Mouse (Mus musculus): ENCODE measurements at regions not wholly inside any gene's neighbourhood (a gene's known extent, or its start where the extent isn't known, plus 50 kb on each side); places are given as distances from the start of the nearest gene placed in this dataset.

GRCm38 (mm10) chr7:93795210-93795609 lies 715.5 kb downstream of the Fam181b start:
- Histone ChIP-seq H3K36me3 (no peaks in the 10 kb centered on the region), H3K9me3 (no peaks in the 10 kb centered on the region), H3K27me3 (ENCODE audit: insufficient read depth, poor library complexity, severe bottlenecking) (no peaks in the 10 kb centered on the region), H3K4me3 (no peak overlapping the region), H3K4me1 (replicated peaks) (no peaks in the 10 kb centered on the region), H3K27ac (no peak overlapping the region)
- 64% methylated on average over 3 of the region's 3 CpGs for WGBS
- DNase-seq (ENCODE audit: low spot score) = no peak

GRCm38 (mm10) chr7:93835697-93836096 lies 756.0 kb downstream of the Fam181b start:
- Histone ChIP-seq H3K4me1 (replicated peaks) (no peaks in the 10 kb centered on the region), H3K27ac (no peak overlapping the region)
- WGBS = 83% methylated on average over 3 of the region's 3 CpGs

GRCm38 (mm10) chr7:93836169-93836568 lies 756.5 kb downstream of the Fam181b start:
- Histone ChIP-seq H3K27me3 (ENCODE audit: insufficient read depth, poor library complexity, severe bottlenecking) (no peaks in the 10 kb centered on the region), H3K27ac (no peak overlapping the region), H3K36me3 (no peaks in the 10 kb centered on the region), H3K4me1 (replicated peaks) (no peaks in the 10 kb centered on the region), H3K9me3 (no peaks in the 10 kb centered on the region), H3K4me3 (no peak overlapping the region)
- WGBS = 57% methylated on average over 2 of the region's 2 CpGs
- no peak for DNase-seq (ENCODE audit: low spot score)

More at GRCm38 (mm10) chr7:93835697-93836096, 756.0 kb downstream of the Fam181b start:
- Histone ChIP-seq H3K4me3 (no peak overlapping the region), H3K27me3 (ENCODE audit: insufficient read depth, poor library complexity, severe bottlenecking) (no peaks in the 10 kb centered on the region), H3K9me3 (no peaks in the 10 kb centered on the region), H3K36me3 (no peaks in the 10 kb centered on the region)
- no peak for DNase-seq (ENCODE audit: low spot score)

GRCm38 (mm10) chr7:93855025-93855424 lies 775.4 kb downstream of the Fam181b start:
- no peaks in the 10 kb centered on the region for H3K36me3 ChIP-seq
- H3K4me1 ChIP-seq (replicated peaks) = peaks cover 13% of the 10 kb centered on the region
- 49% methylated on average over 6 of the region's 6 CpGs for WGBS
- no peaks in the 10 kb centered on the region for H3K27me3 ChIP-seq (ENCODE audit: insufficient read depth, poor library complexity, severe bottlenecking)
- H3K27ac ChIP-seq = peak overlapping the region; percentile 51; the same call in 1 of the 2 replicates
- H3K4me3 ChIP-seq = no peak overlapping the region; the same call in 1 of the 2 replicates
- DNase-seq (ENCODE audit: low spot score) = no peak
- H3K9me3 ChIP-seq = no peaks in the 10 kb centered on the region

GRCm38 (mm10) chr7:93893701-93894100 lies 814.0 kb downstream of the Fam181b start:
- H3K9me3 ChIP-seq = no peaks in the 10 kb centered on the region
- DNase-seq (ENCODE audit: low spot score) = no peak
- WGBS = 90% methylated on average over 1 of the region's 1 CpGs
- H3K4me1 ChIP-seq (replicated peaks) = no peaks in the 10 kb centered on the region
- no peak overlapping the region for H3K4me3 ChIP-seq
- H3K36me3 ChIP-seq = no peaks in the 10 kb centered on the region
- no peak overlapping the region for H3K27ac ChIP-seq
- no peaks in the 10 kb centered on the region for H3K27me3 ChIP-seq (ENCODE audit: insufficient read depth, poor library complexity, severe bottlenecking)

GRCm38 (mm10) chr7:93896921-93897320 lies 817.3 kb downstream of the Fam181b start:
- Histone ChIP-seq H3K9me3 (no peaks in the 10 kb centered on the region), H3K27me3 (ENCODE audit: insufficient read depth, poor library complexity, severe bottlenecking) (no peaks in the 10 kb centered on the region), H3K4me1 (replicated peaks) (no peaks in the 10 kb centered on the region), H3K36me3 (no peaks in the 10 kb centered on the region), H3K27ac (no peak overlapping the region), H3K4me3 (no peak overlapping the region)
- no peak for DNase-seq (ENCODE audit: low spot score)

- Histone ChIP-seq H3K36me3 (no peaks in the 10 kb centered on the region), H3K27me3 (ENCODE audit: insufficient read depth, poor library complexity, severe bottlenecking) (no peaks in the 10 kb centered on the region), H3K9me3 (no peaks in the 10 kb centered on the region), H3K27ac (no peak overlapping the region), H3K4me3 (no peak overlapping the region), H3K4me1 (replicated peaks) (no peaks in the 10 kb centered on the region)
- DNase-seq (ENCODE audit: low spot score) = no peak
- WGBS = 80% methylated on average over 2 of the region's 2 CpGs
These were observed 823.1 kb downstream of the Fam181b start for GRCm38 (mm10) chr7:93902770-93903169.

GRCm38 (mm10) chr7:93936925-93937324 lies 857.3 kb downstream of the Fam181b start:
- Histone ChIP-seq H3K36me3 (no peaks in the 10 kb centered on the region), H3K4me3 (no peak overlapping the region), H3K9me3 (no peaks in the 10 kb centered on the region), H3K4me1 (replicated peaks) (no peaks in the 10 kb centered on the region), H3K27me3 (ENCODE audit: insufficient read depth, poor library complexity, severe bottlenecking) (no peaks in the 10 kb centered on the region), H3K27ac (no peak overlapping the region)
- WGBS = 84% methylated on average over 3 of the region's 3 CpGs
- DNase-seq (ENCODE audit: low spot score) = no peak

- 84% methylated on average over 3 of the region's 3 CpGs for WGBS
- no peaks in the 10 kb centered on the region for H3K27me3 ChIP-seq (ENCODE audit: insufficient read depth, poor library complexity, severe bottlenecking)
- no peak overlapping the region for H3K27ac ChIP-seq
- H3K4me1 ChIP-seq (replicated peaks) = no peaks in the 10 kb centered on the region
- no peak overlapping the region for H3K4me3 ChIP-seq
- H3K9me3 ChIP-seq = no peaks in the 10 kb centered on the region
- no peak for DNase-seq (ENCODE audit: low spot score)
- no peaks in the 10 kb centered on the region for H3K36me3 ChIP-seq
These were observed 902.4 kb downstream of the Fam181b start for GRCm38 (mm10) chr7:93982103-93982502.

GRCm38 (mm10) chr7:94002780-94003179 lies 923.1 kb downstream of the Fam181b start:
- Histone ChIP-seq H3K36me3 (no peaks in the 10 kb centered on the region), H3K27ac (no peak overlapping the region), H3K4me1 (replicated peaks) (no peaks in the 10 kb centered on the region), H3K9me3 (no peaks in the 10 kb centered on the region), H3K27me3 (ENCODE audit: insufficient read depth, poor library complexity, severe bottlenecking) (no peaks in the 10 kb centered on the region), H3K4me3 (no peak overlapping the region)
- no peak for DNase-seq (ENCODE audit: low spot score)
- 74% methylated on average over 1 of the region's 1 CpGs for WGBS

- H3K36me3 ChIP-seq = no peaks in the 10 kb centered on the region
- peak overlapping the region; percentile 42 for H3K27ac ChIP-seq
- peak; percentile 72 for DNase-seq (ENCODE audit: low spot score)
- peaks cover 10% of the 10 kb centered on the region for H3K4me1 ChIP-seq (replicated peaks)
- no peaks in the 10 kb centered on the region for H3K9me3 ChIP-seq
- peak overlapping the region; percentile 45 for H3K4me3 ChIP-seq
- WGBS = 10% methylated on average over 11 of the region's 11 CpGs
- no peaks in the 10 kb centered on the region for H3K27me3 ChIP-seq (ENCODE audit: insufficient read depth, poor library complexity, severe bottlenecking)
These were observed 962.9 kb downstream of the Fam181b start for GRCm38 (mm10) chr7:94042466-94043030.

GRCm38 (mm10) chr7:94045428-94045827 lies 965.8 kb downstream of the Fam181b start:
- 63% methylated on average over 2 of the region's 2 CpGs for WGBS
- H3K27ac ChIP-seq = no peak overlapping the region
- no peaks in the 10 kb centered on the region for H3K36me3 ChIP-seq
- H3K4me3 ChIP-seq = no peak overlapping the region
- DNase-seq (ENCODE audit: low spot score) = no peak
- no peaks in the 10 kb centered on the region for H3K27me3 ChIP-seq (ENCODE audit: insufficient read depth, poor library complexity, severe bottlenecking)
- no peaks in the 10 kb centered on the region for H3K9me3 ChIP-seq
- H3K4me1 ChIP-seq (replicated peaks) = peaks cover 10% of the 10 kb centered on the region

- Histone ChIP-seq H3K9me3 (no peaks in the 10 kb centered on the region), H3K36me3 (no peaks in the 10 kb centered on the region), H3K4me1 (replicated peaks) (peaks cover 10% of the 10 kb centered on the region), H3K27ac (no peak overlapping the region), H3K4me3 (no peak overlapping the region), H3K27me3 (ENCODE audit: insufficient read depth, poor library complexity, severe bottlenecking) (no peaks in the 10 kb centered on the region)
- no peak for DNase-seq (ENCODE audit: low spot score)
- WGBS = 33% methylated on average over 1 of the region's 1 CpGs
These were observed 966.4 kb downstream of the Fam181b start for GRCm38 (mm10) chr7:94046029-94046428.
